Mouse (Mus musculus): ENCODE measurements around the gene Cnot10.

GRCm38 (mm10) chr9:114656701-114657100 is 16.7 kb upstream of the Cnot10 start:
- TF ChIP-seq CTCF (IDR thresholded peaks at IDR 0.05; ENCODE audit: low read depth, low read length): no peak
- TF ChIP-seq POLR2A (IDR thresholded peaks at IDR 0.05; ENCODE audit: extremely low read depth, insufficient read depth, low read length): no peak
